Mouse (Mus musculus): Measurements from ENCODE around the gene Ccdc18.
A peak's percentile ranks its signal among the peaks of the same experiment; 100 is the strongest.
"Not testable (repeated sequence)": the region's sequence is repeated elsewhere in the genome, so short reads cannot be mapped to it uniquely, and the experiment has no call there.

Gene Ccdc18

GRCm38 (mm10) chr5:108262722-108263121, 130.0 kb downstream of the Ccdc18 start:
- DNase-seq (ENCODE audit: low spot score) = no peak

- DNase-seq (ENCODE audit: low spot score) = not testable (repeated sequence)
These were observed 131.1 kb downstream of the Ccdc18 start for GRCm38 (mm10) chr5:108263785-108264184.

GRCm38 (mm10) chr5:108266990-108267389, 134.3 kb downstream of the Ccdc18 start:
- no peak for DNase-seq (ENCODE audit: low spot score)

GRCm38 (mm10) chr5:108268127-108269062, 135.7 kb downstream of the Ccdc18 start, which contains the start of gene Dr1:
Gene Dr1 (plus strand): TSS chr5:108268897.
- DNase-seq (ENCODE audit: low spot score) = peak; percentile 88

- no peak for DNase-seq (ENCODE audit: low spot score)
These were observed 136.6 kb downstream of the Ccdc18 start for GRCm38 (mm10) chr5:108269063-108269810.

- DNase-seq (ENCODE audit: low spot score) = no peak
These were observed 137.1 kb downstream of the Ccdc18 start for GRCm38 (mm10) chr5:108269811-108270151.

- no peak for DNase-seq (ENCODE audit: low spot score)
These were observed 137.7 kb downstream of the Ccdc18 start for GRCm38 (mm10) chr5:108270415-108270814.

GRCm38 (mm10) chr5:108271345-108271744, 138.7 kb downstream of the Ccdc18 start:
- not testable (repeated sequence) for DNase-seq (ENCODE audit: low spot score)
